Mouse (Mus musculus): Measurements from ENCODE around the gene Pnliprp2. TPM values are rescaled to one million over a fixed set of nuclear protein-coding genes. Genes with fewer than 3 reads are reported as not detected.

Gene Pnliprp2
- polyA plus RNA-seq, 1 experiment from 2014 or later, result 0.22 TPM

GRCm38 (mm10) chr19:58776461-58776860, 16.9 kb downstream of the Pnliprp2 start:
- Histone ChIP-seq H3K27me3 (replicated peaks; ENCODE audit: control insufficient read depth, insufficient read depth, low read length) (no peaks in the 10 kb centered on the region), H3K9me3 (replicated peaks; ENCODE audit: control insufficient read depth, low read length) (no peaks in the 10 kb centered on the region), H3K9ac (ENCODE audit: low read length) (no peak overlapping the region), H3K4me2 (ENCODE audit: low read length) (no peak overlapping the region), H3K4me1 (ENCODE audit: control insufficient read depth, insufficient read depth, low read length) (peaks cover under 1% of the 10 kb centered on the region; the same call in 1 of the 2 replicates), H3K27ac (ENCODE audit: low read depth, low read length) (no peak overlapping the region), H3K4me3 (ENCODE audit: low read depth, low read length) (no peak overlapping the region), H3K36me3 (ENCODE audit: control insufficient read depth, insufficient read depth, low read length) (no peaks in the 10 kb centered on the region)
- 74% methylated on average over 5 of the region's 5 CpGs for WGBS
- ATAC-seq (no peak), DNase-seq (ENCODE audit: low spot score) (no peak)

GRCm38 (mm10) chr19:58781566-58781965, 22.0 kb downstream of the Pnliprp2 start:
- Histone ChIP-seq H3K4me2 (ENCODE audit: low read length) (no peak overlapping the region), H3K4me3 (ENCODE audit: low read depth, low read length) (no peak overlapping the region), H3K27ac (ENCODE audit: low read depth, low read length) (no peak overlapping the region), H3K36me3 (ENCODE audit: control insufficient read depth, insufficient read depth, low read length) (no peaks in the 10 kb centered on the region), H3K9ac (ENCODE audit: low read length) (no peak overlapping the region), H3K9me3 (replicated peaks; ENCODE audit: control insufficient read depth, low read length) (no peaks in the 10 kb centered on the region), H3K4me1 (ENCODE audit: control insufficient read depth, insufficient read depth, low read length) (peaks cover 6% of the 10 kb centered on the region; the same call in 1 of the 2 replicates), H3K27me3 (replicated peaks; ENCODE audit: control insufficient read depth, insufficient read depth, low read length) (no peaks in the 10 kb centered on the region)
- DNase-seq (ENCODE audit: low spot score) (no peak), ATAC-seq (no peak)
- WGBS, result 10% methylated on average over 4 of the region's 4 CpGs

GRCm38 (mm10) chr19:58783938-58784337, 24.4 kb downstream of the Pnliprp2 start:
- no peaks in the 10 kb centered on the region for H3K36me3 ChIP-seq (ENCODE audit: control insufficient read depth, insufficient read depth, low read length)
- H3K4me2 ChIP-seq (ENCODE audit: low read length), result no peak overlapping the region
- DNase-seq (ENCODE audit: low spot score) (peak; percentile 46), ATAC-seq (no peak)
- no peak overlapping the region for H3K27ac ChIP-seq (ENCODE audit: low read depth, low read length)
- H3K4me1 ChIP-seq (ENCODE audit: control insufficient read depth, insufficient read depth, low read length), result peaks cover 6% of the 10 kb centered on the region; the same call in 1 of the 2 replicates
- 43% methylated on average over 7 of the region's 7 CpGs for WGBS
- H3K4me3 ChIP-seq (ENCODE audit: low read depth, low read length), result no peak overlapping the region
- H3K9me3 ChIP-seq (replicated peaks; ENCODE audit: control insufficient read depth, low read length), result no peaks in the 10 kb centered on the region
- H3K9ac ChIP-seq (ENCODE audit: low read length), result no peak overlapping the region
- no peaks in the 10 kb centered on the region for H3K27me3 ChIP-seq (replicated peaks; ENCODE audit: control insufficient read depth, insufficient read depth, low read length)

GRCm38 (mm10) chr19:58789194-58789593, 29.7 kb downstream of the Pnliprp2 start:
- Histone ChIP-seq H3K36me3 (ENCODE audit: control insufficient read depth, insufficient read depth, low read length) (no peaks in the 10 kb centered on the region), H3K4me3 (ENCODE audit: low read depth, low read length) (no peak overlapping the region), H3K4me1 (ENCODE audit: control insufficient read depth, insufficient read depth, low read length) (no peaks in the 10 kb centered on the region), H3K9ac (ENCODE audit: low read length) (no peak overlapping the region), H3K4me2 (ENCODE audit: low read length) (no peak overlapping the region), H3K27ac (ENCODE audit: low read depth, low read length) (peak overlapping the region; percentile 56; the same call in 1 of the 2 replicates), H3K27me3 (replicated peaks; ENCODE audit: control insufficient read depth, insufficient read depth, low read length) (no peaks in the 10 kb centered on the region), H3K9me3 (replicated peaks; ENCODE audit: control insufficient read depth, low read length) (no peaks in the 10 kb centered on the region)
- ATAC-seq (0 out of 2 replicates have a peak, but pooled peaks have one; percentile 15), DNase-seq (ENCODE audit: low spot score) (peak; percentile 44)
- WGBS, result 61% methylated on average over 11 of the region's 11 CpGs

GRCm38 (mm10) chr19:58794284-58794683, 34.8 kb downstream of the Pnliprp2 start, which contains the start of gene 1700019N19Rik:
Gene 1700019N19Rik, minus strand, starts transcription at chr19:58794461.
- no peak within 1 kb of the TSS for H3K4me2 ChIP-seq (ENCODE audit: low read length)
- H3K4me3 ChIP-seq (ENCODE audit: low read depth, low read length), result no peak within 1 kb of the TSS
- H3K4me1 ChIP-seq (ENCODE audit: control insufficient read depth, insufficient read depth, low read length), result no peaks in the 10 kb centered on the region
- H3K27ac ChIP-seq (ENCODE audit: low read depth, low read length), result no peak within 1 kb of the TSS
- ATAC-seq (no peak), DNase-seq (ENCODE audit: low spot score) (no peak)
- H3K9me3 ChIP-seq (replicated peaks; ENCODE audit: control insufficient read depth, low read length), result no peaks in the 10 kb centered on the region
- WGBS, result 51% methylated on average over 10 of the region's 10 CpGs
- H3K9ac ChIP-seq (ENCODE audit: low read length), result no peak within 1 kb of the TSS
- H3K27me3 ChIP-seq (replicated peaks; ENCODE audit: control insufficient read depth, insufficient read depth, low read length), result no peaks in the 10 kb centered on the region
- peaks cover 5% of the 10 kb centered on the region for H3K36me3 ChIP-seq (ENCODE audit: control insufficient read depth, insufficient read depth, low read length)

- DNase-seq (ENCODE audit: low spot score), result peak; percentile 37
- 54% methylated on average over 12 of the region's 12 CpGs for WGBS
- Histone ChIP-seq H3K4me2 (ENCODE audit: low read length) (no peak overlapping the region), H3K27me3 (replicated peaks; ENCODE audit: control insufficient read depth, insufficient read depth, low read length) (no peaks in the 10 kb centered on the region), H3K9ac (ENCODE audit: low read length) (no peak overlapping the region), H3K4me1 (ENCODE audit: control insufficient read depth, insufficient read depth, low read length) (no peaks in the 10 kb centered on the region), H3K9me3 (replicated peaks; ENCODE audit: control insufficient read depth, low read length) (no peaks in the 10 kb centered on the region), H3K27ac (ENCODE audit: low read depth, low read length) (no peak overlapping the region), H3K4me3 (ENCODE audit: low read depth, low read length) (no peak overlapping the region), H3K36me3 (ENCODE audit: control insufficient read depth, insufficient read depth, low read length) (peaks cover 10% of the 10 kb centered on the region)
- no peak for ATAC-seq
Observed at GRCm38 (mm10) chr19:58795114-58795669, 35.7 kb downstream of the Pnliprp2 start.

GRCm38 (mm10) chr19:58805191-58805779, 45.8 kb downstream of the Pnliprp2 start:
- Histone ChIP-seq H3K4me3 (ENCODE audit: low read depth, low read length) (no peak overlapping the region), H3K36me3 (ENCODE audit: control insufficient read depth, insufficient read depth, low read length) (0 out of 2 replicates have a peak, but pooled peaks cover 3% of the 10 kb centered on the region), H3K9ac (ENCODE audit: low read length) (no peak overlapping the region), H3K27ac (ENCODE audit: low read depth, low read length) (no peak overlapping the region), H3K9me3 (replicated peaks; ENCODE audit: control insufficient read depth, low read length) (no peaks in the 10 kb centered on the region), H3K4me2 (ENCODE audit: low read length) (no peak overlapping the region), H3K27me3 (replicated peaks; ENCODE audit: control insufficient read depth, insufficient read depth, low read length) (no peaks in the 10 kb centered on the region), H3K4me1 (ENCODE audit: control insufficient read depth, insufficient read depth, low read length) (no peaks in the 10 kb centered on the region)
- ATAC-seq, result no peak
- 93% methylated on average over 9 of the region's 9 CpGs for WGBS
- DNase-seq (ENCODE audit: low spot score), result no peak

GRCm38 (mm10) chr19:58806364-58806763, 46.8 kb downstream of the Pnliprp2 start:
- Histone ChIP-seq H3K27ac (ENCODE audit: low read depth, low read length) (no peak overlapping the region), H3K4me2 (ENCODE audit: low read length) (no peak overlapping the region), H3K4me3 (ENCODE audit: low read depth, low read length) (no peak overlapping the region), H3K9me3 (replicated peaks; ENCODE audit: control insufficient read depth, low read length) (no peaks in the 10 kb centered on the region), H3K9ac (ENCODE audit: low read length) (no peak overlapping the region), H3K4me1 (ENCODE audit: control insufficient read depth, insufficient read depth, low read length) (no peaks in the 10 kb centered on the region), H3K36me3 (ENCODE audit: control insufficient read depth, insufficient read depth, low read length) (0 out of 2 replicates have a peak, but pooled peaks cover 3% of the 10 kb centered on the region), H3K27me3 (replicated peaks; ENCODE audit: control insufficient read depth, insufficient read depth, low read length) (no peaks in the 10 kb centered on the region)
- ATAC-seq, result peak; percentile 58; the same call in 1 of the 2 replicates
- WGBS, result 3% methylated on average over 3 of the region's 3 CpGs
- peak; percentile 82 for DNase-seq (ENCODE audit: low spot score)

- Histone ChIP-seq H3K4me2 (ENCODE audit: low read length) (no peak overlapping the region), H3K9me3 (replicated peaks; ENCODE audit: control insufficient read depth, low read length) (no peaks in the 10 kb centered on the region), H3K9ac (ENCODE audit: low read length) (no peak overlapping the region), H3K4me3 (ENCODE audit: low read depth, low read length) (no peak overlapping the region), H3K27me3 (replicated peaks; ENCODE audit: control insufficient read depth, insufficient read depth, low read length) (no peaks in the 10 kb centered on the region), H3K36me3 (ENCODE audit: control insufficient read depth, insufficient read depth, low read length) (no peaks in the 10 kb centered on the region), H3K4me1 (ENCODE audit: control insufficient read depth, insufficient read depth, low read length) (no peaks in the 10 kb centered on the region), H3K27ac (ENCODE audit: low read depth, low read length) (no peak overlapping the region)
- ATAC-seq (no peak), DNase-seq (ENCODE audit: low spot score) (no peak)
- 84% methylated on average over 6 of the region's 6 CpGs for WGBS
Observed at GRCm38 (mm10) chr19:58808864-58809263, 49.3 kb downstream of the Pnliprp2 start.
